Mouse (Mus musculus) intestine, embryonic 16.5 days (tissue): ENCODE measurements around the gene Htr5a. TPM values are rescaled to one million over a fixed set of nuclear protein-coding genes. Genes with fewer than 3 reads are reported as not detected.

Source experiments
- ATAC-seq: fragments of 200-750 bp; cut with Nextera tagmentation; 2 replicates; pipeline ENCODE4 v1.8.0; 2017; ENCODE audit warnings: moderate TSS enrichment, moderate library complexity
- H3K27ac ChIP-seq: fragments of 300-500 bp; sonication (generic); 2 replicates; pipeline ENCODE4 v1.5.1; 2014; ENCODE audit warnings: mild to moderate bottlenecking, low read length
- H3K27me3 ChIP-seq: fragments of 300-500 bp; sonication (generic); replicated peaks from 2 replicates; pipeline ENCODE4 v1.6.1; 2014; ENCODE audit warnings: low read length, control low read depth, mixed read lengths; ENCODE audit not compliant: control insufficient read depth, insufficient read depth
- H3K36me3 ChIP-seq: fragments of 300-500 bp; sonication (generic); 2 replicates; pipeline ENCODE4 v1.6.1; 2014; ENCODE audit warnings: low read length, control low read depth; ENCODE audit not compliant: control insufficient read depth, insufficient read depth
- H3K4me1 ChIP-seq: fragments of 300-500 bp; sonication (generic); 2 replicates; pipeline ENCODE4 v1.6.1; 2014; ENCODE audit warnings: low read length, control low read depth, mixed read lengths; ENCODE audit not compliant: control insufficient read depth, insufficient read depth
- H3K4me2 ChIP-seq: fragments of 300-500 bp; sonication (generic); 2 replicates; pipeline ENCODE4 v1.6.1; 2014; ENCODE audit warnings: low read depth, low read length, control low read depth
- H3K4me3 ChIP-seq: fragments of 300-500 bp; sonication (generic); 2 replicates; pipeline ENCODE4 v1.5.1; 2014; ENCODE audit warnings: mild to moderate bottlenecking, low read length
- H3K9ac ChIP-seq: fragments of 300-500 bp; sonication (generic); 2 replicates; pipeline ENCODE4 v1.6.1; 2014; ENCODE audit warnings: low read depth, low read length
- H3K9me3 ChIP-seq: fragments of 300-500 bp; sonication (generic); 2 replicates; pipeline ENCODE4 v1.6.1; 2016; ENCODE audit warnings: low read length, control low read depth; ENCODE audit not compliant: control insufficient read depth
- WGBS: fragments of 180-500 bp; shearing (Covaris S2); extraction: QIAGEN DNeasy Blood & Tissue Kit; methylation state at CpG from one replicate; pipeline ENCODE4 v1.1.7; 2014; 5-methylcytosine and 5-hydroxymethylcytosine counted together
- polyA plus RNA-seq: library from polyadenylated mRNA; unstranded; fragments of >200 nt; fragmentation: Nextera tagmentation; extraction: Ambion mirVana; gene quantifications from 2 replicates; pipeline ENCODE4 v1.2.1, GENCODE M21; 2015

The Htr5a gene
- polyA plus RNA-seq, 1 experiment from 2014 or later, result not detected

DNA sequence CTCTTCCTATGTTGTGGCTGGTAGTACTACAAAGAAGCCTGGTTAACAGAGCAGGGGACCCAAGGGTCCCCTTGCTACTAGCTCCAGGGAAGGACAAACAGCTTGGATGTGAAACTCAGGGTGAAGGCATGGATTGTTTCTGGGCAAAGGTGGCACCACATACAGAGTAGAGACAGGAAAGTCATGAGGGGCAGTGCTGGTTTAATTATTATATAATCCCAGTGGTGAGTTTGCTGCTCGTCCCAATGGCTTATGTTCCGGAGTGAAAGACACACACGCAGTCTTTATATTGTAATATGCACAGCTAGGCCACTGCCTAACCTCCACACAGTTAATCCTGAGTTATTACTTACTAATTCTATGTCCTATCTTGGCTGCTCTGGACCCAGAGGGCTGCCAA is 37.8 kb downstream of the Htr5a start:
- Histone ChIP-seq H3K4me2 (no peak overlapping the region), H3K27me3 (no peaks in the 10 kb centered on the region), H3K27ac (no peak overlapping the region), H3K4me1 (no peaks in the 10 kb centered on the region), H3K36me3 (no peaks in the 10 kb centered on the region), H3K4me3 (no peak overlapping the region), H3K9ac (no peak overlapping the region), H3K9me3 (no peaks in the 10 kb centered on the region)
- 89% methylated on average over 3 of the region's 3 CpGs for WGBS
- ATAC-seq, result no peak

GRCm38 (mm10) chr5:27880329-27881036 is 38.5 kb downstream of the Htr5a start:
- Histone ChIP-seq H3K27ac (no peak overlapping the region), H3K4me3 (no peak overlapping the region), H3K4me1 (no peaks in the 10 kb centered on the region), H3K27me3 (no peaks in the 10 kb centered on the region), H3K9me3 (no peaks in the 10 kb centered on the region), H3K9ac (no peak overlapping the region), H3K36me3 (no peaks in the 10 kb centered on the region), H3K4me2 (no peak overlapping the region)
- 50% methylated on average over 3 of the region's 3 CpGs for WGBS
- ATAC-seq, result no peak

- H3K4me3 ChIP-seq, result no peak overlapping the region
These were observed 39.3 kb downstream of the Htr5a start for GRCm38 (mm10) chr5:27881261-27881660.

GRCm38 (mm10) chr5:27888080-27888479 is 46.1 kb downstream of the Htr5a start:
- no peak overlapping the region for H3K27ac ChIP-seq
- H3K4me2 ChIP-seq, result no peak overlapping the region
- H3K4me3 ChIP-seq, result no peak overlapping the region
- H3K36me3 ChIP-seq, result no peaks in the 10 kb centered on the region
- WGBS, result 46% methylated on average over 3 of the region's 3 CpGs
- no peaks in the 10 kb centered on the region for H3K9me3 ChIP-seq
- peak; percentile 78 for ATAC-seq
- no peaks in the 10 kb centered on the region for H3K27me3 ChIP-seq
- H3K9ac ChIP-seq, result no peak overlapping the region
- H3K4me1 ChIP-seq, result no peaks in the 10 kb centered on the region

More at GRCm38 (mm10) chr5:27881261-27881660, 39.3 kb downstream of the Htr5a start:
- ATAC-seq, result no peak
- Histone ChIP-seq H3K4me2 (no peak overlapping the region), H3K27me3 (no peaks in the 10 kb centered on the region), H3K27ac (no peak overlapping the region), H3K36me3 (no peaks in the 10 kb centered on the region), H3K4me1 (no peaks in the 10 kb centered on the region), H3K9me3 (no peaks in the 10 kb centered on the region), H3K9ac (no peak overlapping the region)
- 71% methylated on average over 2 of the region's 2 CpGs for WGBS

DNA sequence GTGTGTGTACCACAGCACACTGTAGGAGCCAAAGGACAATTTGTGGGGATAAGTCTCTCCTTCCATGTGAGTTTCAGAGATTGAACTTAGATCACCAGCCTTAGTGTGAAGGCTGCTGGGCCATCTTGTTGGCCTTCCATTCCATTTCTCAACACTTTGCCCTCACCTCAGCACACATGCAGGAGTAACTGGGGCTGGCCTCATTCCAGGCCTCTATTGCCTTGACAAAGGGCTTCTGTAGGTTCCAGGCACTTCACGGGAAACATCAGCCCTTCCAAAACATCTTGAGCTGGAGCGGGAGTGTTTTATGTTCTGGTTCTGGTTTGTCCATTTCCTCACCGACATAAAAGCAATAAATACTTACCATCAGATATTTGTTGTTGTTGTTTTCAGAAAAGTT is 54.0 kb downstream of the Htr5a start:
- Histone ChIP-seq H3K4me3 (no peak overlapping the region), H3K27ac (no peak overlapping the region), H3K9me3 (no peaks in the 10 kb centered on the region), H3K9ac (no peak overlapping the region), H3K27me3 (no peaks in the 10 kb centered on the region), H3K4me2 (no peak overlapping the region), H3K36me3 (no peaks in the 10 kb centered on the region), H3K4me1 (no peaks in the 10 kb centered on the region)
- ATAC-seq, result no peak
- WGBS, result 88% methylated on average over 3 of the region's 3 CpGs

DNA sequence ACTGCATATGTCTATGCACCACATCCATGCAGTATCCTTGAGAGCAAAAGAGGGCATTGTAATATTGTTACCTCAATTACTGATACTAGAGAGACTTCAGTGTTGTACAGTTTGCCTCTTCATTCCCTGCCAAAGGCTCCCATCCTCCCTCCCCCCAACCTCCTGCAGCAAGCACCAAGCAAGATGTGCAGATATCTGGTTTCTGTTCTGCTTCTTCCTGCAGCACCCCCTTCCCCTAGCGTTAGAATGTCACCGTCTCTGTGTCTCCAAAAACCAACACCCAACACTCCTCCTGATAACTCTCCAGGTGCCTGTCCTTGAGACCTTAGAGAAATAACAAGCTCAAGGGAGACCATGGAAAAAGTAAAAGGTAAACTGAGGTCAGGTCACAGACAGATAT is 57.8 kb downstream of the Htr5a start:
- H3K4me1 ChIP-seq, result no peaks in the 10 kb centered on the region
- WGBS, result 55% methylated on average over 2 of the region's 2 CpGs
- ATAC-seq, result no peak
- no peaks in the 10 kb centered on the region; the same call in 1 of the 2 replicates for H3K9me3 ChIP-seq
- H3K27me3 ChIP-seq, result no peaks in the 10 kb centered on the region
- no peak overlapping the region for H3K4me2 ChIP-seq
- H3K4me3 ChIP-seq, result no peak overlapping the region
- H3K9ac ChIP-seq, result no peak overlapping the region
- H3K27ac ChIP-seq, result no peak overlapping the region
- H3K36me3 ChIP-seq, result no peaks in the 10 kb centered on the region

DNA sequence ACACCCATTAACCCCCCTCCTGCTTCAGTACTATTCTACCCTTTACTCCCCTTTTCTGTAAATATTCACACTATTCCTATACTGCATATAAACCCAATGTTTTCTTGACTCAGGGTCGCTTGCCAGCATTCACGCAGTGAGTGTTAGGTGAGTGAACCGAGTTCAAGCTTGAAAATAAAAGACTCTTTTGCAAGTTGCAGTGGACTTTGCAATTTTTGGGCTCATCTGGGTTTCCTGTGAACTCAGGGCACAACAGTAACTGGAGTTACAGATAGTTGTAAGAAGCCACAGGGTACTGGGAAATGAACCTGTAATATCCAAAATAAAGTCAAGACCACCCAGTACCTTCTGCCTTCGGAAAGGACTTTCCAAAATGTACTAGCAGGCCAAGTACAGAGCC is 58.2 kb downstream of the Htr5a start:
- Histone ChIP-seq H3K27me3 (no peaks in the 10 kb centered on the region), H3K36me3 (no peaks in the 10 kb centered on the region), H3K4me3 (no peak overlapping the region), H3K9ac (no peak overlapping the region), H3K4me1 (no peaks in the 10 kb centered on the region), H3K9me3 (no peaks in the 10 kb centered on the region; the same call in 1 of the 2 replicates), H3K27ac (no peak overlapping the region), H3K4me2 (no peak overlapping the region)
- ATAC-seq, result no peak
- WGBS, result 78% methylated on average over 4 of the region's 4 CpGs

Other genes with a start within 250 kb of the Htr5a start
- gene Paxip1, start 50.5 kb upstream of the Htr5a start, polyA plus RNA-seq, result 21.8 and 24.1 TPM in 2 replicates
- gene Insig1, start 229.2 kb downstream of the Htr5a start, polyA plus RNA-seq, result 255 and 324 TPM in 2 replicates